Mouse (Mus musculus) erythroblast, embryonic 14.5 days (primary cell): ENCODE data around the gene Miga1. TPM values are rescaled to one million over a fixed set of nuclear protein-coding genes. Genes with fewer than 3 reads are reported as not detected.

Experiments
- H3K27me3 ChIP-seq: 2 replicates; pipeline ENCODE4 v1.6.1; 2012; ENCODE audit warnings: inconsistent platforms; ENCODE audit not compliant: control insufficient read depth
- H3K36me3 ChIP-seq: 2 replicates; pipeline ENCODE4 v1.6.1; 2012; ENCODE audit warnings: mild to moderate bottlenecking, inconsistent platforms; ENCODE audit not compliant: control insufficient read depth
- H3K4me1 ChIP-seq: 2 replicates; pipeline ENCODE4 v1.6.1; 2012; ENCODE audit warnings: inconsistent platforms; ENCODE audit not compliant: control insufficient read depth
- H3K4me3 ChIP-seq: replicated peaks from 2 replicates; pipeline ENCODE3; 2012; ENCODE audit warnings: moderate library complexity, mild to moderate bottlenecking, inconsistent platforms
- H3K9me3 ChIP-seq: 2 replicates; pipeline ENCODE4 v1.6.1; 2012; ENCODE audit warnings: low read length, inconsistent platforms, mixed read lengths; ENCODE audit not compliant: control insufficient read depth
- GATA1 ChIP-seq: IDR thresholded peaks from 2 replicates; pipeline ENCODE4 v1.6.1; 2012; ENCODE audit warnings: low read length, inconsistent platforms, mixed read lengths
- TAL1 ChIP-seq: IDR thresholded peaks from 3 replicates; pipeline ENCODE4 v1.6.1; 2012; ENCODE audit warnings: low read length, inconsistent platforms, mixed read lengths
- polyA plus RNA-seq: library from polyadenylated mRNA; stranded (reverse); fragments of >175 nt; gene quantifications from 2 replicates; pipeline ENCODE4 v1.2.3, GENCODE M21; 2012

The Miga1 gene
- 0.16 and 0.55 TPM in 2 replicates for polyA plus RNA-seq

- peak within 1 kb of the TSS; percentile 80 for H3K4me3 ChIP-seq
- TF ChIP-seq TAL1 (no peak), GATA1 (no peak)
- peaks cover 28% of the 10 kb centered on the region for H3K4me1 ChIP-seq
- H3K36me3 ChIP-seq = peaks cover 20% of the 10 kb centered on the region
- H3K9me3 ChIP-seq = no peaks in the 10 kb centered on the region
- H3K27me3 ChIP-seq = no peaks in the 10 kb centered on the region
Observed at GRCm38 (mm10) chr3:152339862-152340557, at the start of gene Miga1. Gene Miga1, minus strand, starts transcription at chr3:152340407.

DNA sequence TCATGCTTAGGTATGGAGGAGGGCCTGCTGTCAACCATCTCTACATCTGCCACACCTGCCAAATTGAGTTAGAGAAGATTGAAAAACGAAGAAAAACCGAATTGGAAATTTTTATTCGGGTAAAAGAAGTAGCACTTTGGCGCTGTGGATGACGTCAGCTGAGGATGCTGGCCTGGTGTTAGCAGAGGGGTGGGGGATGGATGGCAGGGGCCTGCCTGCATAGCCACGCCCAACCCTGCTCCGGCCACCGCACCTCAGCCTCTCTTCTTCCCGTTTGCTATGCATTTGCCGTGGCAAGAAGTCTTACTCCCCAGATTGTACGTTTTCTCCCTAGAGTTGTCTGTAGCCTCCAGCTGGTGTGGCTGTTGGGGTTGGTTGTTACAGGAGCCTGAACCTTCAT lies 43.9 kb upstream of the Miga1 start:
- Histone ChIP-seq H3K27me3 (no peaks in the 10 kb centered on the region), H3K4me3 (no peak overlapping the region), H3K36me3 (peaks cover 92% of the 10 kb centered on the region), H3K9me3 (no peaks in the 10 kb centered on the region), H3K4me1 (no peaks in the 10 kb centered on the region)
- TF ChIP-seq GATA1 = no peak
- no peak for TF ChIP-seq TAL1

- no peak overlapping the region for H3K4me3 ChIP-seq
- TF ChIP-seq GATA1 (no peak), TAL1 (no peak)
- peaks cover 95% of the 10 kb centered on the region for H3K36me3 ChIP-seq
- no peaks in the 10 kb centered on the region for H3K27me3 ChIP-seq
- H3K4me1 ChIP-seq = no peaks in the 10 kb centered on the region
- H3K9me3 ChIP-seq = no peaks in the 10 kb centered on the region
Observed at GRCm38 (mm10) chr3:152376063-152376462, 35.9 kb upstream of the Miga1 start.

GRCm38 (mm10) chr3:152364181-152364580 lies 24.0 kb upstream of the Miga1 start:
- TF ChIP-seq TAL1 = no peak
- no peak for TF ChIP-seq GATA1
- Histone ChIP-seq H3K9me3 (no peaks in the 10 kb centered on the region), H3K4me1 (peaks cover 6% of the 10 kb centered on the region), H3K36me3 (peaks cover 95% of the 10 kb centered on the region), H3K4me3 (no peak overlapping the region), H3K27me3 (no peaks in the 10 kb centered on the region)

DNA sequence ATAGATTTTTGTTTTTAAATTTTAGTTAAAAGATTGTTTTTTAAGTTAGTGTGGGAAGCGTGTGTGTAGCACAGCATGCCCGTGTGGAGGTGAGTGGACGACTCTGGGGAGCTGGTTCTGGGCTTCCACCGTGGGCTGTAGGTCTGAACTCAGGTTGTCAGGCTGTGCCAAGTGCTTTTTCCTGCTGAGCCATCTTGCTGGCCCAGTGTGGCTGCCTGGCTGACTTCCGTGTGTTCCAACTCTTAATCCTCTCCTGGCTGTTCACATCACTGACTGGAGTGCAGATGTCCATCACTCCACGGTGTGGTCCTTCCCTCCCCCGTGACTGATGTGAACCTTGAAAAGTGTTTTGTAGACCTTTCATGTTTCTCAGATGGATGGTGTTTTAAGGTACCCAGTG lies 18.9 kb upstream of the Miga1 start:
- TF ChIP-seq GATA1 (no peak), TAL1 (no peak)
- H3K4me1 ChIP-seq = peaks cover 22% of the 10 kb centered on the region
- H3K4me3 ChIP-seq = no peak overlapping the region
- peaks cover 78% of the 10 kb centered on the region for H3K36me3 ChIP-seq
- no peaks in the 10 kb centered on the region for H3K27me3 ChIP-seq
- no peaks in the 10 kb centered on the region for H3K9me3 ChIP-seq

- Histone ChIP-seq H3K27me3 (no peaks in the 10 kb centered on the region), H3K36me3 (peaks cover 67% of the 10 kb centered on the region), H3K4me3 (no peak overlapping the region), H3K4me1 (peaks cover 31% of the 10 kb centered on the region), H3K9me3 (no peaks in the 10 kb centered on the region)
- TF ChIP-seq GATA1 (no peak), TAL1 (no peak)
Observed at GRCm38 (mm10) chr3:152356751-152357150, 16.5 kb upstream of the Miga1 start.

DNA sequence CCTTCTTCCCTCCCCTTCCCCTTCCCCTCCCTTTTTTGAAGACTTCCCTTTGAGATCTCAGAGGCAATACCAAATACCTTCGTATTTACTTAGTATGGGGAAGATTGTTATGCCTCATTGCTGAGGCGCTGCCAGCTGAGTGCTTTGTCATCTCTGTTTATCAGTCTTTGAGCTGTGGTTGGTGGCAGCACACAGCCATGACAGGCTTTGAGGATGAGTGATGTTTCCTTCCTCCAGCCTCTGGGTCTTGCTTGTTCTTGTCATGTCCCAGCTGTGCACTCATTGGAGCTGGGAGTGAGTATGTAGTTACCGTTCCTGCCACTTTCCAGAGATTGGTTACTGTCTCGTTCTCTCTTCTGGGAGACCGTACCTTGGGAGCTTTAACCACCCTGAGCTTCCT lies 15.2 kb upstream of the Miga1 start:
- peaks cover 40% of the 10 kb centered on the region for H3K4me1 ChIP-seq
- no peaks in the 10 kb centered on the region for H3K27me3 ChIP-seq
- TF ChIP-seq TAL1 (no peak), GATA1 (no peak)
- no peaks in the 10 kb centered on the region for H3K9me3 ChIP-seq
- peak overlapping the region; percentile 45 for H3K4me3 ChIP-seq
- peaks cover 62% of the 10 kb centered on the region for H3K36me3 ChIP-seq

GRCm38 (mm10) chr3:152353434-152354177 lies 13.4 kb upstream of the Miga1 start:
- Histone ChIP-seq H3K27me3 (no peaks in the 10 kb centered on the region), H3K4me3 (no peak overlapping the region), H3K36me3 (peaks cover 57% of the 10 kb centered on the region), H3K4me1 (peaks cover 51% of the 10 kb centered on the region), H3K9me3 (no peaks in the 10 kb centered on the region)
- TF ChIP-seq GATA1 (no peak), TAL1 (no peak)

GRCm38 (mm10) chr3:152352289-152352688 lies 12.1 kb upstream of the Miga1 start:
- TF ChIP-seq TAL1 = no peak
- no peak for TF ChIP-seq GATA1
- peaks cover 61% of the 10 kb centered on the region for H3K4me1 ChIP-seq
- no peaks in the 10 kb centered on the region for H3K9me3 ChIP-seq
- H3K36me3 ChIP-seq = peaks cover 52% of the 10 kb centered on the region
- no peaks in the 10 kb centered on the region for H3K27me3 ChIP-seq
- no peak overlapping the region for H3K4me3 ChIP-seq
